Mouse (Mus musculus): ENCODE results near the gene Zfp775. TPM values are rescaled to one million over a fixed set of nuclear protein-coding genes. Genes with fewer than 3 reads are reported as not detected.

Gene Zfp775
- total and polyA plus RNA-seq, 2 experiments from 2014 or later: 10.3 to 11.5 TPM

DNA sequence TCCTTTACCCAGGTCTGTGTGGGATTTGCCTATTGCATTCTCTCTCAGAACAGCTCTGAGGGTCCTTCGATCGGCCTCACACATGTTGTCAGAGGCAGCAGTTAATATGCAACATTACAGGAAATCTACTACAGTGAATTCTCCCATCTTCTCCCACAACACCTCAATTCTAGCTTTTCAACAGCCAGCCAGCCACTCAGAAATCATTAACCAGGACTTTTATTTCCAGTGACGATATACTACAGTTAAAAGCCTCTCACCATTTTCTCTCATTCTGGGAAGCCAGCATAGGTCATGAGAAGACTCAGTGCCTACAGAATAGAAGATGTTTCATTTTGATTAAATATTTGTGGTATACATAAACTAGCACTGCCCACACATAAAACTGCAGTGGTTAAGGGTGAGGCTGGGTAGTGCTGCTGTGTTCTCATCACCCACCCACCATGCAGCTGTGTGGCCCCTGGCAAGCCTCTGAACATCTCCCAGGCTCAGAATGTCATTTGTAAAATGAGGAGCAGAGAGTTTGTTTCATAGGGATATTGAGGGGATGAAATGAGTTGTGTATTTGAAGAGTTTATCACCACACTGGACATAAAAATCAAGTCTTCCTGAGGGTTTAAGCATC, 10.5 kb upstream of the Zfp775 start:
- no peak for DNase-seq
- Histone ChIP-seq H3K4me1 (ENCODE audit: insufficient read depth) (0 out of 2 replicates have a peak, but pooled peaks cover 3% of the 10 kb centered on the region), H3K4me3 (ENCODE audit: low read depth, low read length) (no peak overlapping the region), H3K9ac (no peak overlapping the region), H3K27ac (ENCODE audit: low read depth, low read length) (no peak overlapping the region), H3K36me3 (ENCODE audit: insufficient read depth) (peaks cover 3% of the 10 kb centered on the region), H3K9me3 (ENCODE audit: low read length) (no peaks in the 10 kb centered on the region; the same call in 1 of the 2 replicates), H3K27me3 (ENCODE audit: insufficient read depth, low read length) (no peaks in the 10 kb centered on the region), H3K4me2 (ENCODE audit: low read depth) (no peak overlapping the region)
- ATAC-seq: no peak
- no peak for TF ChIP-seq CTCF (IDR thresholded peaks at IDR 0.05; ENCODE audit: low read depth)
- 91% methylated on average over 3 of the region's 3 CpGs for WGBS

DNA sequence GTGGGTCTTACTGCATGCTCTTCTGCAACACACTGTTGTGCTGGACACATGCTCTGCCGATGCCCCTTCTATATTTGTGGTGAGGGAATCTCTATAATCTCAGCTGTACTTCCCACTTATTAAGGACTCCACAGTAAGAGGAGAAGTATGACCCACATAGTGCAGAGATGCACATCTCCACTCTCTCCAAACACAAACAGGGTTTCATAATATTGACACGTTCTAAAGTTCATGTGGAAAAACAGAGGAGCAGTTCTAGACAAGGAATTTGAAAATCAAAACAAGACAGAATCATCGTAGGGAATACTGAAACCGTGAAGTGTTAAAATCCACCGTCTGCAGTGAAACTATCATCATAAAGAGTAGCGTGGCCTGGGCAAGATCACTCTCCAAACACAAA, 10.0 kb upstream of the Zfp775 start:
- no peak for DNase-seq
- 0 out of 2 replicates have a peak, but pooled peaks cover 3% of the 10 kb centered on the region for H3K4me1 ChIP-seq (ENCODE audit: insufficient read depth)
- no peak overlapping the region for H3K4me3 ChIP-seq (ENCODE audit: low read depth, low read length)
- 90% methylated on average over 6 of the region's 6 CpGs for WGBS
- H3K9me3 ChIP-seq (ENCODE audit: low read length): peaks cover 3% of the 10 kb centered on the region; the same call in 1 of the 2 replicates
- ATAC-seq: no peak
- H3K4me2 ChIP-seq (ENCODE audit: low read depth): no peak overlapping the region
- H3K27ac ChIP-seq (ENCODE audit: low read depth, low read length): no peak overlapping the region
- H3K36me3 ChIP-seq (ENCODE audit: insufficient read depth): peaks cover 8% of the 10 kb centered on the region
- H3K27me3 ChIP-seq (ENCODE audit: insufficient read depth, low read length): no peaks in the 10 kb centered on the region
- no peak overlapping the region for H3K9ac ChIP-seq
- no peak for TF ChIP-seq CTCF (IDR thresholded peaks at IDR 0.05; ENCODE audit: low read depth)

DNA sequence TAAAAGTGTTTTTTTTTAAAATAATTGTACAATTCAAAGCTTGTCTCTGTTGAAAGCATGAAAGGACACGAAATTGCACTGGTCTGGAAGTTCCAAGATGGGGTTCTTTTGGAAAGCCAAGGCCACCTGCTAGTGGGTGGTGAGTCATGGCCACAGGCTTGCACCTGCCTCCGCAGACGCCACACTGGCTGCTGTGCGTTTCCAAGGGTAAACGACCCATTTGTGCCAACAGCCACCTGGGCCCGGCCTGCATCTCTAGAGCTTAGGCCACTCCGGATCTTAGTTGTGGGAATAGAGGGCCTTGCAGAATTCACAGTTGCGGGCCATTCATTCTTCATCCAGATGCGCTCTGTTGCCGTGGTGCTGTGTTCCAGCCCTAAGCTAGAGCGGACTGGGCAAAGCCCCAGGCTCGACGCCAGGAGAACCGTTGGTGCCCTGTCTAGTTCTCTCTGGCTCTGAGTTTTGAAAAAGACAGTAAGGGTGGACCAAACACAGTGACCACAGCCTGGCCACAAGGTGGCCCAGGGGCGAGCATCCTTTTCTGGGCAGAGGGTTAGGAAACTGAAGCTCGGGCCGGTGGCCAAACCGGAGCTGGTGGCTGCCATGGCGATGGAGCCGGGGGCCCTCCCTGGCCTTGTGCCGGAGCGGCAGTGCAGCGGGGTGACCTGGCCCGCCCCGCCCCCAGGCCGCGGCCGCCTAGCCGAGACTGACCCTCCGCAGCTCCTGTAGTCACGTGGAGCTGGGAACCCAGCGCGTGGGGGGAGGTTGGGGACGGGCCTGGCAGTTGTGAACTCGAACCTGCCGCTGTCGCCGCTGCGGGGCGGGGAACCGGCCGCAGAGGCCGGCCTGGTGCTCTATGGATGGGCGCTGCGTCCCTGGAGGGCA, 8.5 kb upstream of the Zfp775 start, which contains the start of the genes Repin1 and Gm44965:
Repin1 (plus strand) TSS at position 726 of the 885 bp plus-strand sequence.
Gm44965 (plus strand) TSS at position 784 of the 885 bp plus-strand sequence.
- H3K36me3 ChIP-seq (ENCODE audit: insufficient read depth): peaks cover 21% of the 10 kb centered on the region
- no peaks in the 10 kb centered on the region for H3K27me3 ChIP-seq (ENCODE audit: insufficient read depth, low read length)
- 0 out of 2 replicates have a peak, but pooled peaks cover 3% of the 10 kb centered on the region for H3K4me1 ChIP-seq (ENCODE audit: insufficient read depth)
- peak; percentile 49; the same call in 1 of the 2 replicates for TF ChIP-seq CTCF (IDR thresholded peaks at IDR 0.05; ENCODE audit: low read depth)
- peak within 1 kb of the TSS; percentile 65 for H3K4me3 ChIP-seq (ENCODE audit: low read depth, low read length)
- peak within 1 kb of the TSS; percentile 90 for H3K9ac ChIP-seq
- H3K27ac ChIP-seq (ENCODE audit: low read depth, low read length): peak within 1 kb of the TSS; percentile 95
- 2% methylated on average over 45 of the region's 45 CpGs for whole genome bisulfite sequencing
- ATAC-seq: peak; percentile 91
- peak within 1 kb of the TSS; percentile 80 for H3K4me2 ChIP-seq (ENCODE audit: low read depth)
- H3K9me3 ChIP-seq (ENCODE audit: low read length): peaks cover 12% of the 10 kb centered on the region; the same call in 1 of the 2 replicates
- peak; percentile 91 for DNase-seq

DNA sequence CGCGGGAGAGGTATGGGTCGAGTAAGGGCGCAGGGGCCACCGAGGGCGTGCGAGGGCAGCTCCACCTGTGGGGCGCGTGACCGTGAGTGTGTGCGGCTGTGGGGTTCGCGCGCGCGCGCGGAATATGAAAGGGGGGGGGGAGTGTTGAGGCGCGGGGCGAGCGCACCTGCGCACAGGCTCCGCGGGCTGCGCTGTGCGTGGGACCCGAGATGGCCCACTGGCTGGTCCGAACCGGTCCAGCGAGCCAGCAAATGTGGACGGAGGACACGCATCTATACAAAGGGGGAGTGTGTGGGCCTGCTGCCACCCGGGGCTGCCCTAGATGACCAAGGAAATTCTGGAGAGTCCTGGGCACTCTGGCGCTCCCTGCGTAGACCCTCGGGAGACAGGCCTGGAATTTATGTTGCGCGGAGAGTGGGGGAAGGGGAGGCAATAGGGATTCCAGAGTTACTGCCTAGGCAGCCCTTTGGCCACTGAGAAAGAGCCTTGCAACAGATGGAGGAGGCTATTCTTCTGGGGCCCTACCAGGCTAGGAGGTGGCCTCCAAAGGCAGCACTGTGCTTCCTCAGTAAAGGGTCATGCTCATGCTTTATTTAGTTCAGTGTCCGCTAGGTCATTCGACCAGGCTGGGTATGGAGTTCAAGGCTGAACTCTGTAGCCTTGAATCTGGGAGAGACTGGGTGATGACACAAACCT, 7.7 kb upstream of the Zfp775 start:
- 3% methylated on average over 30 of the region's 41 CpGs for WGBS
- Histone ChIP-seq H3K27me3 (ENCODE audit: insufficient read depth, low read length) (no peaks in the 10 kb centered on the region), H3K4me2 (ENCODE audit: low read depth) (peak overlapping the region; percentile 80), H3K9me3 (ENCODE audit: low read length) (peaks cover 12% of the 10 kb centered on the region; the same call in 1 of the 2 replicates), H3K4me1 (ENCODE audit: insufficient read depth) (0 out of 2 replicates have a peak, but pooled peaks cover 3% of the 10 kb centered on the region), H3K36me3 (ENCODE audit: insufficient read depth) (peaks cover 21% of the 10 kb centered on the region), H3K4me3 (ENCODE audit: low read depth, low read length) (peak overlapping the region; percentile 65), H3K27ac (ENCODE audit: low read depth, low read length) (peak overlapping the region; percentile 95), H3K9ac (peak overlapping the region; percentile 90)
- no peak for TF ChIP-seq CTCF (IDR thresholded peaks at IDR 0.05; ENCODE audit: low read depth)
- ATAC-seq (peak; percentile 79), DNase-seq (peak; percentile 87)

DNA sequence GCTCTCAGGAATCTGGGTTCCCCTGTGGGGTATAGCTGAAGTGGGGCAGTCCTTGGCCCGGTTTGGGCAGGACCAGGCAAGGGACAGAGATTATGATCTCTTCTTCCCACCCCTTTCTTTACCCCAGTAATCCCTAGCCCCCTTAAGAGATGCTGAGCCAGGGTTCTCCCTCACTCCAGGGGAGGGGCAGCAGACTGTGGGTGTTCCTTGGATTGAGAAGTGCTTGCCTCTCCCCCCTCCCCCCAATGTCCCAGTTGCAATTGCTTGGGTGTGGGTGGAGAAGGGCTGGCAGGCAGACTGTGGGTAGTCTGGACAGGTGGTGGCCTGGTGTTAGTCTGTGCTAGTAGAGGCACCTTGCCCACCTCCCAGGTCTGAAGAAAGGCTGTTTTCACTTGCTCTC, 6.6 kb upstream of the Zfp775 start:
- ATAC-seq: no peak
- Histone ChIP-seq H3K36me3 (ENCODE audit: insufficient read depth) (peaks cover 30% of the 10 kb centered on the region), H3K27ac (ENCODE audit: low read depth, low read length) (no peak overlapping the region), H3K4me2 (ENCODE audit: low read depth) (peak overlapping the region; percentile 80; the same call in 1 of the 2 replicates), H3K4me1 (ENCODE audit: insufficient read depth) (0 out of 2 replicates have a peak, but pooled peaks cover 3% of the 10 kb centered on the region), H3K9ac (no peak overlapping the region), H3K4me3 (ENCODE audit: low read depth, low read length) (no peak overlapping the region), H3K27me3 (ENCODE audit: insufficient read depth, low read length) (no peaks in the 10 kb centered on the region), H3K9me3 (ENCODE audit: low read length) (peaks cover 12% of the 10 kb centered on the region; the same call in 1 of the 2 replicates)
- 50% methylated on average over 1 of the region's 1 CpGs for WGBS
- no peak for TF ChIP-seq CTCF (IDR thresholded peaks at IDR 0.05; ENCODE audit: low read depth)
- DNase-seq: no peak

DNA sequence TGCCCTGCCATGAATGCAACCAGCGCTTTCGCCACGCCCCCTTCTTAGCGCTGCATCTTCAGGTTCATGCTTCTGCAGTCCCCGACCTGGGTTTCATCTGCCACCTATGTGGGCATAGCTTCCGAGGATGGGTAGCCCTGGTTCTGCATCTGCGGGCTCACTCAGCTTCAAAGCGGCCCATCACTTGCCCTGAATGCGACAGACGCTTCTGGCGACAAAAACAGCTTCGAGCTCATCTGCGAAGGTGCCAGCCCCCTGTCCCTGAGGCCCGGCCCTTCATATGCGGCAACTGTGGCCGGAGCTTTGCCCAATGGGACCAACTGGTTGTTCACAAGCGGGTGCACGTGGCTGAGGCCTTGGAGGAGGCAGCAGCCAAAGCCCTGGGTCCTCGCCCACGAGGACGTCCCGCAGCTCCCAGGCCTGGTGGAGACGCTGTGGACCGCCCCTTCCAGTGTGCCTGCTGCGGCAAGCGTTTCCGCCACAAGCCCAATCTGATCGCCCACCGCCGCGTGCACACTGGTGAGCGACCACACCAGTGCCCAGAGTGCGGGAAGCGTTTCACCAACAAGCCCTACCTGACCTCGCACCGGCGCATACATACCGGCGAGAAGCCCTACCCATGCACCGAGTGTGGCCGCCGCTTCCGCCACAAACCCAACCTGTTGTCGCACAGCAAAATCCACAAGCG, 5.2 kb upstream of the Zfp775 start:
- H3K9me3 ChIP-seq (ENCODE audit: low read length): peaks cover 12% of the 10 kb centered on the region; the same call in 1 of the 2 replicates
- 0 out of 2 replicates have a peak, but pooled peaks cover 3% of the 10 kb centered on the region for H3K4me1 ChIP-seq (ENCODE audit: insufficient read depth)
- H3K4me3 ChIP-seq (ENCODE audit: low read depth, low read length): no peak overlapping the region
- H3K36me3 ChIP-seq (ENCODE audit: insufficient read depth): peaks cover 30% of the 10 kb centered on the region
- DNase-seq (no peak), ATAC-seq (no peak)
- H3K9ac ChIP-seq: no peak overlapping the region
- H3K27ac ChIP-seq (ENCODE audit: low read depth, low read length): no peak overlapping the region
- H3K27me3 ChIP-seq (ENCODE audit: insufficient read depth, low read length): no peaks in the 10 kb centered on the region
- 97% methylated on average over 45 of the region's 45 CpGs for WGBS
- H3K4me2 ChIP-seq (ENCODE audit: low read depth): no peak overlapping the region
- TF ChIP-seq CTCF (IDR thresholded peaks at IDR 0.05; ENCODE audit: low read depth): no peak
